Mouse (Mus musculus): ENCODE measurements around the gene Col7a1.

Col7a1 gene

DNA sequence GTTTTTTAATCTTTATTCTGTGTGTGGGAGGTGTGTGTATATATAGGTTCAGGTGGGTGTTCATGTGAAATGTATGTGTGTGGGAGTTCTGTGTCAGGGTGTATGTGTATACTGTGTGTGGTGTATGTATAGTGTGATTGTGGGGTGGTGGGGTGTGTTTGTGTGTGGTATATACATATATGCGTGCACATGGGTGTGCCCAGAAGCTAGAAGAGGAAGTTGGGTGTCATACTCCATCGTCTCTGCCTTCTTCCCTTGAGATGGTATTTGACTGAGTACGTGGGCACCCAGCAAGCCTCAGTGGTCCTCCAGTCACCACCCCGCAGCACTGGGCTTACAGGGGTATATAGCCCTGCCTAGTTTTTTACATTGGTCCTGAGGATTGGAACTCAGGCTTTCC lies 68.0 kb downstream of the Col7a1 start:
- no peak for DNase-seq (ENCODE audit: inconsistent ontology term)

DNA sequence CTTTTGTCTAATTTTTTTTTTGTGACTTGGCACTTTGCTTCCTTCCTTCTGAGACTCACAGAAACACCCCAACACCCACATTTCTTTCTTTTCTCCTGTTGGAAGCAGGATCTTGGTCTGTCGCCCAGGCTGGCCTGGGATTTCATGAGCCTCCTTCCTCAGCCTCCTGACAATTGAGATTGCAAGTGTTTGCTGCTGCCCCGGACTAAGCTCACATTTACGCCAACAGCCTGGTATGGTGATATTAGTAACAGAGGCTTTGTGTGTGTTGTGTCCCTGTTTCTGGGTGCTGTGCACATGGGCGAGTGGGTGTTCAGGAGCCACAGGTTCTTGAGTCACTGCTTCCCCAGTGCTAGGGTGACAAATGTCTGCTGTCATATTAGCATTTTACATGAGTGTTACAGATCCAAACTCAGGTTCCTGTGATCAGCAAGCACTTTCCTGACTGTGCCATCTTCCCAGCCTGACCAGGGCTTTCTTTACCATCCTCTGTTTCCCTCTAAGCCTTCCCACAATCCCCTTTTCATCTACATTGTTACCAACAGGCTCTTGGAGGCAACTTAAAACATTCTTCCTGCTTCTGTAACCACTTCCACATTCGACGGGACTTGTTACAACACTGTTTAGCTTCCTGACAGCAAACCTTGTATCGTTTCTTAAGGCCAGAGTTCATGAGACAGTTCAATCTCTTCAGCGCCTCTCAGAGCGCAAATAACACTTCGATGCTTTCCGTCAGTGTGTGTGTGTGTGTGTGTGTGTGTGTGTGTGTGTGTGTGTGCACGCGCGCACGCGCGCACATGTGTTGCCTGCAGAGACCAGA lies 69.7 kb downstream of the Col7a1 start:
- no peak for DNase-seq (ENCODE audit: inconsistent ontology term)

DNA sequence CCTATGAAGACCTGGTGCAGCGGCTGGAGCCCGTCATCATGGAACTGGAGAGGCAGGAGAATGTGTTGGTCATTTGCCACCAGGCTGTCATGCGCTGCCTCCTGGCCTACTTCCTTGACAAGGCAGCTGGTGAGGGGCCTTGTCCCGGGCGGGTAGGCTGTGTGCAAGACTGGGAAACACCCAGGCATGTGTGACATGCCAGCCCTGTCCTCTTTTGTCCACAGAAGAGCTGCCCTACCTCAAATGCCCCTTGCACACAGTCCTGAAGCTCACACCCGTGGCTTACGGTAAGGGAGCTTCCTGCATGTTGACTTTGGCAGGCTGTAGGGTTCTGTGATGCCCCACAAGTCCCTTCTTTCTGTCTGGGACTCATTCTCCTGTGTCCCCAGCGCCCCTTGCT lies 74.1 kb downstream of the Col7a1 start:
- DNase-seq (ENCODE audit: inconsistent ontology term) = peak; percentile 37

DNA sequence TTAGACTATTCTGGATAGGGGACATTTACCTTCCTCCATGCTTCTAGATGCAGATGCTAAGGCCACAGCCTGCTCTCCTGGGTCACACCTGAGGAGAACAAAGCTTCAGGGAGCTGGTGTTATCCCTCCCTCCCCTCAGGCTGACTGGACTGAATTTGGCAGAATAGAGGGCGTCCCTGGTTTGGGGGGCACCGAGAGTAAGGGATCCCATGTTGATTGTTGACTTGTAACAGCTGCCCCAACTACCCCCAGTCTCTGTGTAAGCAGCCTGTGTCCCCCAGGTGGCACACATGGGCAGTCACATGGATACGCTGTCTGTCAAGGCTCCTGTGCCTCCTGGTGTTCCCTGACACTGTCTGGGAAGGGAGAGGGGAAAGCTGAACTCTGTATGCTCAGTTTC lies 75.0 kb downstream of the Col7a1 start:
- DNase-seq (ENCODE audit: inconsistent ontology term) = no peak

DNA sequence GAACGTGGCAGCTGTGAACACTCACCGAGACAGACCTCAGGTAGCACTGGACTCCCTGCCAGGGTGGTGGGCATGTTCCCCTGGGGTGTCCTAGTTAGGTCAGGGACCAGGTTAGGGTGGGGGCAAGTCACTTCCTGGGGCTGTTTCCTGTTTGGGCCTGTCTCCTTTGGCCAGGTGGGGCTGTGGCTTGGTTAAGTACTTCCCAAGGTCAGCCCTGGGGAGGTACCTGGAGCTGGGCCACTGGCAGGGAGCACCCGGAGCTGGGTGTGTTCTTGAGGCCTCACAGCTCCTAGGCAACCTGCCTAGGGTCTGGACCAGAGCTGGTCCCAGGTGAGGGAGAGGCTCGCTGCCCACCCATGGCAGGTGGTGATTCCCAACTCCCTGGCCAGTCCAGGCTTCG lies 75.5 kb downstream of the Col7a1 start:
- DNase-seq (ENCODE audit: inconsistent ontology term) = no peak

DNA sequence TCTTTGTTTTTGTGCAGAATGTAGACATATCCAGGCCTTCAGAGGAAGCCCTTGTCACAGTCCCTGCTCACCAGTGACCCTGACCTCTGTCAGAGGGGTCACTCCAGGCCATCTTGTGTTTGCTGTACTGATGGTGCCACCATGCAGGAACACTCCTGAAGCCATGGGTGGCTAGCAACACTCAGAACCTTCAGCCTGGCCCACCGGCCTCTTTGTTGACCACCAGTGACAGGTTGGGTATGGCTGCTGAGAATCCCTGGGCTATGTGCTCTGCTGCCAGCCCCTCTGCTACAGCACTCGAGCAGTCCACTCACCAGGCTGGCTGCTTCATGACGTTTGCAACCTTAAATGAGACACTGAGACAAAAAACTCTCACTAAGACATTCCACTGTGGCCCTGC lies 76.9 kb downstream of the Col7a1 start:
- DNase-seq (ENCODE audit: inconsistent ontology term) = no peak

DNA sequence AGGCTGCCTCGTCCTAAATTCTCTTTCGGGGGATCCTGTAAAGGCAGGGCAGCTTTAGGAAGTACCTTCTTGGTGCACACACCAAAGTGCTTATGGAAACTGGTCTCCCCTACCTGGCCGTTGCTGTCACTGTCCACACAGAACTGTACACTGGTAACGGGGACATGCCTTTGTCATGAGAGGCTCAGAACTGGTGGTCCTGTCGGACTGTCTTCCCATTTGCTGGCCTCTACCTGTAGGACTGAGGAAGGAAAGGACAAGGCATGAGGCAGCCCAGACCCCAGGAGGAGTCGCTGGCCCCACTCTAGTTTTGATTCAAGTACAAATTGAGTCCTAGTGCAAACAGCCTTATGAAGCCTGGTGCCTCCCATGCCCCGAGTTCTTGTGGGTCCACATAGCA lies 77.6 kb downstream of the Col7a1 start:
- DNase-seq (ENCODE audit: inconsistent ontology term) = no peak

DNA sequence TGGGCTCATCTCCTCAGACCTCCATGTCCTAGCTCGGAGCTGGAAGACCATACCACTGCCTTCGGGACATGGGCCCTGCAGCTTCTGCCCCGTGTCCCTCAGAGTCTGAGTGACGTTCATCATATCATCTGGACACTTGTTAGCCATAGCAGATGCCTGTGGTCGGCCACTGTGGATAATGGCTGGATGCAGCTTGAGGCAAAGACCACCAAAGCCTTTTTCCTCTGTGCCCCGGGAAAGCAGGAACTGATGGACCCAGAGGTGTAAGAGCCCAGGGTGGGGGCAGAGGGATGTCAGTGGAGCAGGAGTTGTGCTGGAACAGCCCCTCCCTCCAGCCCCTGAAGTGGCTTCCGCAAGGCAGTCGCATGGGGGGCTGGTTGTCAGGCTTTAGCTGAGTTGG lies 78.3 kb downstream of the Col7a1 start:
- no peak for DNase-seq (ENCODE audit: inconsistent ontology term)

DNA sequence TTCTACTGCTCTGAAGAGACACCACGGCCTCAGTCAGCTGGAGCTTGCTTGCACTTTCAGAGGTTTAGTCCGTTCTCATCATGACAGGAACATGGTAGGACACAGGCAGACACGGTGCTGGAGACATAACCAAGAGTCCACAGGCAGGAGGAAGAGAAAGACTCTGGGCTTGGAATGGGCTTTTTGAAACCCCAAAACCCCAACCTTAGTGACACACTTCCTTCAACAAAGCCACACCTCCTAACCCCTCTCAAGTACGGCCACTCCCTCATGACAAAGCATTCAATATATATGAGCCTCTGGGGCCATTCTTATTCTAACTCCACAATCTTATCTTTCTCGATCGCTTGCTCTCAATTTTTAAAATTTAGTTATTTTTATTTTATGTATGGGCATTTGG lies 79.0 kb downstream of the Col7a1 start:
- no peak for DNase-seq (ENCODE audit: inconsistent ontology term)
